Mouse (Mus musculus) liver, postnatal 0 days (tissue): Measurements from ENCODE around the gene Adamtsl2. TPM values are rescaled to one million over a fixed set of nuclear protein-coding genes. Genes with fewer than 3 reads are reported as not detected.

ENCODE experiments used
- ATAC-seq: fragments of 200-750 bp; cut with Nextera tagmentation; 2 replicates; pipeline ENCODE4 v1.8.0; 2017; ENCODE audit warnings: mild to moderate bottlenecking, moderate library complexity
- DNase-seq: peaks from one replicate; pipeline ENCODE4 v3.0.0-alpha.2; 2016
- H3K27ac ChIP-seq: fragments of 300-500 bp; sonication (generic); 2 replicates; pipeline ENCODE4 v1.5.1; 2014; ENCODE audit warnings: antibody characterized with exemption, moderate library complexity, mild to moderate bottlenecking, low read depth
- H3K27me3 ChIP-seq: fragments of 300-500 bp; sonication (generic); 2 replicates; pipeline ENCODE4 v1.6.1; 2014; ENCODE audit warnings: low read length, control low read depth, mixed read lengths; ENCODE audit not compliant: insufficient read depth
- H3K36me3 ChIP-seq: fragments of 300-500 bp; sonication (generic); replicated peaks from 2 replicates; pipeline ENCODE4 v1.6.1; 2014; ENCODE audit warnings: mild to moderate bottlenecking, control low read depth, low read length, moderate library complexity, mixed read lengths; ENCODE audit not compliant: insufficient read depth
- H3K4me1 ChIP-seq: fragments of 300-500 bp; sonication (generic); 2 replicates; pipeline ENCODE4 v1.6.1; 2014; ENCODE audit warnings: antibody characterized with exemption, mild to moderate bottlenecking, control low read depth; ENCODE audit not compliant: insufficient read depth
- H3K4me2 ChIP-seq: fragments of 300-500 bp; sonication (generic); 2 replicates; pipeline ENCODE4 v1.6.1; 2014; ENCODE audit warnings: low read depth, mild to moderate bottlenecking, low read length, moderate library complexity, mixed read lengths
- H3K4me3 ChIP-seq: fragments of 300-500 bp; sonication (generic); 2 replicates; pipeline ENCODE4 v1.5.1; 2014; ENCODE audit warnings: low read depth, low read length
- H3K9ac ChIP-seq: fragments of 300-500 bp; sonication (generic); replicated peaks from 2 replicates; pipeline ENCODE4 v1.6.1; 2014; ENCODE audit warnings: mild to moderate bottlenecking, moderate library complexity
- H3K9me3 ChIP-seq: fragments of 300-500 bp; sonication (generic); 2 replicates; pipeline ENCODE4 v1.6.1; 2016; ENCODE audit warnings: mild to moderate bottlenecking, control low read depth, low read length, mixed read lengths
- CTCF ChIP-seq: sonication (generic); IDR thresholded peaks from 2 replicates; pipeline ENCODE4 v1.5.1; 2016; ENCODE audit warnings: antibody characterized with exemption, low read depth
- EP300 ChIP-seq: IDR thresholded peaks from 2 replicates; pipeline ENCODE4 v1.6.1; 2016; ENCODE audit warnings: antibody characterized with exemption, low read depth, mild to moderate bottlenecking
- WGBS: fragments of 180-500 bp; shearing (Covaris S2); extraction: QIAGEN DNeasy Blood & Tissue Kit; methylation state at CpG from one replicate; pipeline ENCODE4 v1.1.7; 2014; ENCODE audit not compliant: insufficient replicate concordance; 5-methylcytosine and 5-hydroxymethylcytosine counted together
- polyA plus RNA-seq: library from polyadenylated mRNA; unstranded; fragments of >200 nt; fragmentation: Nextera tagmentation; extraction: Ambion mirVana; gene quantifications from 2 replicates; pipeline ENCODE4 v1.2.1, GENCODE M21; 2015

Adamtsl2 gene
- polyA plus RNA-seq, 1 experiment from 2014 or later = 1.1 TPM

DNA sequence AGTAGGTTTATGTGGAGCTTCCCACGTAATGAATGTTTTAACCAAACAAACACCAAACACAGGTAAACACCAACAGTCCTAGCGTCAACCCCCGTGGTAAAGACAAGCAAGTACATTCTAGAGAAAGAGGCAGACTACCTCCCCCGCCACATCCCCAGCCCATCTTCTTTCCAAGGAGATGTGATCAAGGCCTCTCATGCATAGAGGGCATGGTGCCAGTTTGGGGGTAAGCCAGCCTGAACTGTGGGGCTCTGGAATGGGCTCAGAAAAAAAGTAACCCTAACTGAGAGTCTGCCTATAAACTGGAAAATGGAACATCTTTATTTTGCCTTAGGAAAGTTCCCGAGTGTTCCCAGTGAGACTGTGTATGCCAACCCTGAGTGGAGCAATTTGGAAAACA, 56.8 kb downstream of the Adamtsl2 start:
- Histone ChIP-seq H3K4me2 (no peak overlapping the region), H3K36me3 (no peaks in the 10 kb centered on the region), H3K9ac (no peak overlapping the region), H3K4me1 (no peaks in the 10 kb centered on the region), H3K4me3 (no peak overlapping the region), H3K27ac (no peak overlapping the region), H3K9me3 (no peaks in the 10 kb centered on the region), H3K27me3 (peaks cover 8% of the 10 kb centered on the region; the same call in 1 of the 2 replicates)
- 63% methylated on average over 5 of the region's 5 CpGs for WGBS
- DNase-seq (no peak), ATAC-seq (no peak)
- TF ChIP-seq EP300 (no peak), CTCF (no peak)

DNA sequence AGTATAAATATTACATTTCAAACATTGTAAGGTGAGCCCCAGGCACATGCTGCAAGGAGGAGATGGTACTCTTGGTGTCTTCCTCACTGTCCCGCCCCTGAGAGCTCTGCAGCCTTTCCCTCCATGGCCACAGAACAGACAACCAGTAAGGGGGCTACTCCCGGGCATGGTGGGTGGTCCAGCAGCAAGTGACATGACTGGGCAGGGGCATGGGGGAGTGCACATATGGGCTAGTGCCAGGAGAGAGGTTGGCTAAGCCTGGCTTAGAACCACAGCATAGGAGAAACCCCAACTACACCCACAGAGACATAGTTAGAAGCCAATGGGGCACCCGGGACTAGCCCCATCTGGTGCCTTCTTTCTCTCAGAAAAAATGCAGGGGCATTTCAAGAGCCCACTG, 57.2 kb downstream of the Adamtsl2 start:
- Histone ChIP-seq H3K9ac (no peak overlapping the region), H3K36me3 (no peaks in the 10 kb centered on the region), H3K27me3 (peaks cover 12% of the 10 kb centered on the region), H3K4me1 (no peaks in the 10 kb centered on the region), H3K4me2 (no peak overlapping the region), H3K27ac (no peak overlapping the region), H3K4me3 (no peak overlapping the region), H3K9me3 (no peaks in the 10 kb centered on the region)
- TF ChIP-seq EP300 (no peak), CTCF (no peak)
- ATAC-seq = no peak
- DNase-seq = no peak
- 58% methylated on average over 3 of the region's 3 CpGs for WGBS

GRCm38 (mm10) chr2:27136789-27137188, 57.6 kb downstream of the Adamtsl2 start:
- Histone ChIP-seq H3K9me3 (no peaks in the 10 kb centered on the region), H3K4me2 (no peak overlapping the region), H3K4me1 (no peaks in the 10 kb centered on the region), H3K27me3 (peaks cover 16% of the 10 kb centered on the region), H3K9ac (no peak overlapping the region), H3K27ac (no peak overlapping the region), H3K36me3 (no peaks in the 10 kb centered on the region), H3K4me3 (no peak overlapping the region)
- DNase-seq (no peak), ATAC-seq (no peak)
- no peak for TF ChIP-seq CTCF
- WGBS = 55% methylated on average over 1 of the region's 1 CpGs

- ATAC-seq = no peak
- no peak overlapping the region for H3K4me3 ChIP-seq
- H3K36me3 ChIP-seq = no peaks in the 10 kb centered on the region
- WGBS = 49% methylated on average over 4 of the region's 4 CpGs
- no peaks in the 10 kb centered on the region for H3K9me3 ChIP-seq
- DNase-seq = no peak
- H3K9ac ChIP-seq = no peak overlapping the region
- H3K4me1 ChIP-seq = 0 out of 2 replicates have a peak, but pooled peaks cover 4% of the 10 kb centered on the region
- peaks cover 26% of the 10 kb centered on the region for H3K27me3 ChIP-seq
- TF ChIP-seq EP300 (no peak), CTCF (no peak)
- H3K27ac ChIP-seq = no peak overlapping the region
- no peak overlapping the region for H3K4me2 ChIP-seq
These were observed 59.2 kb downstream of the Adamtsl2 start for GRCm38 (mm10) chr2:27138356-27138755.

- TF ChIP-seq CTCF = no peak
- ATAC-seq (peak; percentile 31; the same call in 1 of the 2 replicates), DNase-seq (peak; percentile 52)
- Histone ChIP-seq H3K36me3 (no peaks in the 10 kb centered on the region), H3K9me3 (no peaks in the 10 kb centered on the region), H3K4me3 (no peak within 1 kb of the TSS), H3K4me2 (peak within 1 kb of the TSS; percentile 35), H3K27me3 (peaks cover 26% of the 10 kb centered on the region), H3K9ac (no peak within 1 kb of the TSS), H3K27ac (no peak within 1 kb of the TSS), H3K4me1 (0 out of 2 replicates have a peak, but pooled peaks cover 4% of the 10 kb centered on the region)
- 3% methylated on average over 54 of the region's 62 CpGs for WGBS
These were observed 62.9 kb downstream of the Adamtsl2 start, which contains the start of gene Fam163b for GRCm38 (mm10) chr2:27141950-27142693. Fam163b (minus strand) TSS chr2:27142491.

DNA sequence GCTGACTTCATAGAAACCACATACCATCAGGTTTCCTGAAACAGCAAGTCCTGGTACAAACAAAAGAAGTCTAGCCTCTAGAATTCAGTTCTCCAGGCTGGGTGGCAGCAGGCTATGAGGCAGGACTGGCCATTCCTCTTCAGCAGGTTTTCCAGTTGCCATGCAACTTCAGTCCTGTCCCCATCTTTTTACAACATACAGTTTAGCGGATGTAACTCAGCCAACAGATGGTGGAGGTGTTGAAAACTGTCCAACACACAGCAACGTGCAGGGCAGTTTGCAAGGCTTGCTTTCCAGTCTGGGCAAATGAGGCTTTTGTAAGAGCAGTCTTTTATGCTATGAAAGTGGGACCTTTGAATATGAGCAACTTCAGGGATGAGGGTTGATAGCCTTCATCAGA, 65.8 kb downstream of the Adamtsl2 start:
- H3K27me3 ChIP-seq = peaks cover 25% of the 10 kb centered on the region
- TF ChIP-seq EP300 (no peak), CTCF (no peak)
- ATAC-seq (no peak), DNase-seq (no peak)
- H3K9me3 ChIP-seq = no peaks in the 10 kb centered on the region
- H3K4me1 ChIP-seq = 0 out of 2 replicates have a peak, but pooled peaks cover 4% of the 10 kb centered on the region
- no peak overlapping the region for H3K9ac ChIP-seq
- H3K4me2 ChIP-seq = no peak overlapping the region
- no peak overlapping the region for H3K4me3 ChIP-seq
- no peak overlapping the region for H3K27ac ChIP-seq
- H3K36me3 ChIP-seq = no peaks in the 10 kb centered on the region
- WGBS = 59% methylated on average over 2 of the region's 2 CpGs
